Mouse (Mus musculus): ENCODE data around the gene Olfr1442. TPM values are rescaled to one million over a fixed set of nuclear protein-coding genes. Genes with fewer than 3 reads are reported as not detected.
"Not testable (repeated sequence)": the region's sequence is repeated elsewhere in the genome, so short reads cannot be mapped to it uniquely, and the experiment has no call there.

Gene Olfr1442
- not detected in 2 replicates for polyA plus RNA-seq (2014; fragmentation: Nextera tagmentation; extraction: Ambion mirVana)

DNA sequence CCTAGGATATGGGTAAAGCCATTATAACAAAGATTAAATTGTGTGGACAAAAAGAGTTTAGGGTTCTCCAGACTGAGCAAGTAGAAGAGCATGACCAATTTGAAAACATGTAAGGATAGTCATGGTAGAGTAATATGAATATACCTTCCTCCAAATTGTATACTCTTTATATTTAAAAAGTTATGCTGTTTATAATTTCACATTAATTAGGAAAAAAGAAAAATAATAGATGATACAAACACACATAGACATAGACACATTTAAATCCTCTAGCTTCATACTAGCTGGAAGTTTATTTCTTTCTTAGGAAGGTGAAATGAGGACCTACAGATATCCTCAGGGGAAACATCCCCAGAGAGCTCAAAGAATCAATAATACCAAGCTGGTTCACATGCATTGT, at the start of gene Olfr1442:
Gene Olfr1442 (plus strand): TSS at position 301 of the 400 bp plus-strand sequence.
- DNase-seq (ENCODE audit: low spot score) = no peak
- Histone ChIP-seq H3K27ac (ENCODE audit: low read depth, low read length) (no peak within 1 kb of the TSS), H3K4me3 (ENCODE audit: low read depth, low read length) (no peak within 1 kb of the TSS), H3K9ac (ENCODE audit: low read length) (no peak within 1 kb of the TSS), H3K27me3 (replicated peaks; ENCODE audit: control insufficient read depth, insufficient read depth, low read length) (no peaks in the 10 kb centered on the region), H3K4me2 (ENCODE audit: low read length) (no peak within 1 kb of the TSS), H3K4me1 (ENCODE audit: control insufficient read depth, insufficient read depth, low read length) (no peaks in the 10 kb centered on the region), H3K36me3 (ENCODE audit: control insufficient read depth, insufficient read depth, low read length) (no peaks in the 10 kb centered on the region), H3K9me3 (replicated peaks; ENCODE audit: control insufficient read depth, low read length) (no peaks in the 10 kb centered on the region)
- no peak for ATAC-seq

DNA sequence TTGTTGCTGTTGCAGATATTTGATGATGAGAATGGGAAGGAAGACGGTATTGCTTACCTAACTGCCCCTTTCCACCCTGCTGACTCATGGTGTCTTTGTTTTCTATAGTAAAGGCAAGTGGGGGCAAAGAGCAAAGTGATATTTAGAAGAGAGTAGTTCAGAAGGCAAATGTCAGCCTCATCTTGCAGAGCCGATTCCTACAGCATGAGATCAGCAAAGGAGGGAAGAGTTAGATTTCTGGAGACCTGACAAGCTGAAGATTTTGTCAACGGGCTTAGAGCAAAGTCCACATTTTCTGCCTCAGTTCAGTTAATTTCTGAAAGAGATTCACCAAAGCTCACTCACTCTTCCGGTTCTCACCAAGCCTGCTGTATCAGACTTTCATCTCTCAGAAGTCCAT, 37.1 kb upstream of the Olfr1442 start, which contains the start of gene Glyat:
Gene Glyat (plus strand): TSS at position 133 of the 400 bp plus-strand sequence.
- Histone ChIP-seq H3K4me2 (ENCODE audit: low read length) (no peak within 1 kb of the TSS), H3K9ac (ENCODE audit: low read length) (no peak within 1 kb of the TSS), H3K4me3 (ENCODE audit: low read depth, low read length) (no peak within 1 kb of the TSS), H3K27me3 (replicated peaks; ENCODE audit: control insufficient read depth, insufficient read depth, low read length) (no peaks in the 10 kb centered on the region), H3K4me1 (ENCODE audit: control insufficient read depth, insufficient read depth, low read length) (no peaks in the 10 kb centered on the region), H3K36me3 (ENCODE audit: control insufficient read depth, insufficient read depth, low read length) (no peaks in the 10 kb centered on the region), H3K27ac (ENCODE audit: low read depth, low read length) (no peak within 1 kb of the TSS), H3K9me3 (replicated peaks; ENCODE audit: control insufficient read depth, low read length) (no peaks in the 10 kb centered on the region)
- DNase-seq (ENCODE audit: low spot score) (no peak), ATAC-seq (no peak)
- WGBS = 81% methylated on average over 4 of the region's 4 CpGs

DNA sequence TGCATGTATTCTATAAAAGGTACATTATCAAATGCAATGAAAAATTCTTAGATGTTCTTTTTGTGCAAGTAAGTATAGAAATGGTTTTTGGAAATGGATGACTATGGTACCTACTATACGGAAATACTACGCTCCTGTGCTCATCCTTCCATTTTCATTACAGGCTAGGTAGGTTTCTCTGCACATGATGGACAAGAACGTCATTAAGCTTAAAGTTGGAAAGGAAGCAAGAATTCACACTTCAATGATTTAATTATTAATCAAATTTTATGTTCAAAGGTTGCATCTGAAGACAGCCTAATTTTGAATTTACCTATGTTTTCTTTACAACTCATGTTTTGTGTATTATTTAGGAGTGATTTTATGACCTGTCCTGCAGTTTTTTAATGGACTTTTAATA, 36.0 kb upstream of the Olfr1442 start:
- DNase-seq (ENCODE audit: low spot score) = no peak
- WGBS = 88% methylated on average over 3 of the region's 3 CpGs
- no peak overlapping the region for H3K27ac ChIP-seq (ENCODE audit: low read depth, low read length)
- no peaks in the 10 kb centered on the region for H3K27me3 ChIP-seq (replicated peaks; ENCODE audit: control insufficient read depth, insufficient read depth, low read length)
- H3K9me3 ChIP-seq (replicated peaks; ENCODE audit: control insufficient read depth, low read length) = no peaks in the 10 kb centered on the region
- H3K4me1 ChIP-seq (ENCODE audit: control insufficient read depth, insufficient read depth, low read length) = no peaks in the 10 kb centered on the region
- H3K4me3 ChIP-seq (ENCODE audit: low read depth, low read length) = no peak overlapping the region
- no peak for ATAC-seq
- no peak overlapping the region for H3K4me2 ChIP-seq (ENCODE audit: low read length)
- no peaks in the 10 kb centered on the region for H3K36me3 ChIP-seq (ENCODE audit: control insufficient read depth, insufficient read depth, low read length)
- no peak overlapping the region for H3K9ac ChIP-seq (ENCODE audit: low read length)

DNA sequence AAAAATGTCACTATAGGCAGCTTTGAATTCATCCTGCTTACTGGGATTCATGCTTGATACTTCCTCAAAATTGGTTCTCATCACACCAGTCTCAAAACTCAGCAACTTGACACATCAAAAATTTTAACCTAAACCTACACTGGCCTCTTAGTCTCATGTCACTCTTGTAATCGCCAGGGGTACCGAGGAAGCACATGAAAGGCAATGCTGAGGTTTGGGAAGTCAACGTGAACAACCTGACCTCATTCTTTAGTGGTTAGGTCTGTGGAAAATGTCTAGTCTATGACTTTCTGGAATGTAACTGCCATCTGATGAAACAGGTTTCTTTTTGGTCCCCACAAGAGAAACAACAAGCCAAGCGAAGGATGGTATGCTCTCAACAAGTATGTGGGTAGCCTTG, 35.3 kb upstream of the Olfr1442 start:
- Histone ChIP-seq H3K27me3 (replicated peaks; ENCODE audit: control insufficient read depth, insufficient read depth, low read length) (no peaks in the 10 kb centered on the region), H3K4me1 (ENCODE audit: control insufficient read depth, insufficient read depth, low read length) (no peaks in the 10 kb centered on the region), H3K4me2 (ENCODE audit: low read length) (no peak overlapping the region), H3K27ac (ENCODE audit: low read depth, low read length) (no peak overlapping the region), H3K9me3 (replicated peaks; ENCODE audit: control insufficient read depth, low read length) (no peaks in the 10 kb centered on the region), H3K36me3 (ENCODE audit: control insufficient read depth, insufficient read depth, low read length) (no peaks in the 10 kb centered on the region), H3K9ac (ENCODE audit: low read length) (no peak overlapping the region), H3K4me3 (ENCODE audit: low read depth, low read length) (no peak overlapping the region)
- ATAC-seq (no peak), DNase-seq (ENCODE audit: low spot score) (no peak)
- WGBS = 88% methylated on average over 4 of the region's 4 CpGs

DNA sequence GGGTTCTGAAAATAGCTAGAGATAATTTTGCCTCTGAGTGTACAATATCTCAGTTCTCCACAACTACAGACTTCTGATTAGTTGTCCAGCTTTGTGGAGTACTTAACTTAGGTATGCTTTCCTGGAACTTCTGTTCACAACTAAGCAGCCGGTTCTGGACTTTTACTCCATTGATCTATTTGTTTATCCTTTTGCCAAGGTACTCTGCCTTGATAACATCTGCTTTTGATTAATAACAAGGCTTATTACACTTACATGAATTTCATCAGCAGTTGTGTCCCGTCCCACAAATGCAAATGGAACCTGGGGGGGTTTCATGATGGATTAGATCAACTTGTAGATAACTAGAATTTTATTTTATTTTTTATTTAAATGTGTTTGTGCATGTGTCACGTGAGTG, 33.4 kb upstream of the Olfr1442 start:
- Histone ChIP-seq H3K27me3 (replicated peaks; ENCODE audit: control insufficient read depth, insufficient read depth, low read length) (no peaks in the 10 kb centered on the region), H3K9me3 (replicated peaks; ENCODE audit: control insufficient read depth, low read length) (no peaks in the 10 kb centered on the region), H3K27ac (ENCODE audit: low read depth, low read length) (no peak overlapping the region), H3K36me3 (ENCODE audit: control insufficient read depth, insufficient read depth, low read length) (no peaks in the 10 kb centered on the region), H3K4me1 (ENCODE audit: control insufficient read depth, insufficient read depth, low read length) (no peaks in the 10 kb centered on the region), H3K4me2 (ENCODE audit: low read length) (no peak overlapping the region), H3K9ac (ENCODE audit: low read length) (no peak overlapping the region), H3K4me3 (ENCODE audit: low read depth, low read length) (no peak overlapping the region)
- ATAC-seq = no peak
- 73% methylated on average over 3 of the region's 3 CpGs for WGBS
- DNase-seq (ENCODE audit: low spot score) = no peak

GRCm38 (mm10) chr19:12638049-12638448, 32.2 kb upstream of the Olfr1442 start:
- no peaks in the 10 kb centered on the region for H3K4me1 ChIP-seq (ENCODE audit: control insufficient read depth, insufficient read depth, low read length)
- H3K4me2 ChIP-seq (ENCODE audit: low read length) = no peak overlapping the region
- no peak overlapping the region for H3K9ac ChIP-seq (ENCODE audit: low read length)
- H3K36me3 ChIP-seq (ENCODE audit: control insufficient read depth, insufficient read depth, low read length) = no peaks in the 10 kb centered on the region
- no peak for DNase-seq (ENCODE audit: low spot score)
- WGBS = 88% methylated on average over 1 of the region's 1 CpGs
- ATAC-seq = no peak
- H3K27me3 ChIP-seq (replicated peaks; ENCODE audit: control insufficient read depth, insufficient read depth, low read length) = no peaks in the 10 kb centered on the region
- no peak overlapping the region for H3K4me3 ChIP-seq (ENCODE audit: low read depth, low read length)
- no peak overlapping the region for H3K27ac ChIP-seq (ENCODE audit: low read depth, low read length)
- no peaks in the 10 kb centered on the region for H3K9me3 ChIP-seq (replicated peaks; ENCODE audit: control insufficient read depth, low read length)

DNA sequence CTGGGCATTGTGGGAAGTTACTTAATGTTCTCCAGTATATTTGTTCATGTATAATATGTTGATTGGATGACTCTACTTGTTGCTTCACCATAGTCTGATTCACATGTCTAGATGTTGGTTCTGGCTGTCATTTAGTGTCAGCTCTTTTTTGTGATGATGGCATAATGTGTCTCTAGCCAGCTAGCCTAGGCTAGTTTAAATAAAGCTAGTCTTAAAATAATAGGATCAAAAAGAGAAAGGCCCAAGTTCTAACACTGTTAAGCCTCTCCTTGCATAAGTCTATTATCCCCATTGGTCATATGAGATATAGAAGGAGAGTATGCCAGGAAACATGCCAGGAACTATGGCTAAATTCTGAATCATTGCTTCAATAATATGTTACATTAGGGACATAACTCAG, 20.7 kb upstream of the Olfr1442 start:
- DNase-seq (ENCODE audit: low spot score) (no peak), ATAC-seq (no peak)
- Histone ChIP-seq H3K27me3 (replicated peaks; ENCODE audit: control insufficient read depth, insufficient read depth, low read length) (no peaks in the 10 kb centered on the region), H3K27ac (ENCODE audit: low read depth, low read length) (no peak overlapping the region), H3K36me3 (ENCODE audit: control insufficient read depth, insufficient read depth, low read length) (no peaks in the 10 kb centered on the region), H3K4me2 (ENCODE audit: low read length) (no peak overlapping the region), H3K9ac (ENCODE audit: low read length) (no peak overlapping the region), H3K4me3 (ENCODE audit: low read depth, low read length) (no peak overlapping the region), H3K4me1 (ENCODE audit: control insufficient read depth, insufficient read depth, low read length) (no peaks in the 10 kb centered on the region), H3K9me3 (replicated peaks; ENCODE audit: control insufficient read depth, low read length) (no peaks in the 10 kb centered on the region)

GRCm38 (mm10) chr19:12666156-12666555, 4.1 kb upstream of the Olfr1442 start:
- no peak for DNase-seq (ENCODE audit: low spot score)
- H3K4me3 ChIP-seq (ENCODE audit: low read depth, low read length) = no peak overlapping the region
- 78% methylated on average over 1 of the region's 1 CpGs for WGBS
- H3K36me3 ChIP-seq (ENCODE audit: control insufficient read depth, insufficient read depth, low read length) = no peaks in the 10 kb centered on the region
- H3K9me3 ChIP-seq (replicated peaks; ENCODE audit: control insufficient read depth, low read length) = no peaks in the 10 kb centered on the region
- H3K27ac ChIP-seq (ENCODE audit: low read depth, low read length) = no peak overlapping the region
- no peak overlapping the region for H3K4me2 ChIP-seq (ENCODE audit: low read length)
- H3K27me3 ChIP-seq (replicated peaks; ENCODE audit: control insufficient read depth, insufficient read depth, low read length) = no peaks in the 10 kb centered on the region
- no peaks in the 10 kb centered on the region for H3K4me1 ChIP-seq (ENCODE audit: control insufficient read depth, insufficient read depth, low read length)
- ATAC-seq = no peak
- H3K9ac ChIP-seq (ENCODE audit: low read length) = no peak overlapping the region

DNA sequence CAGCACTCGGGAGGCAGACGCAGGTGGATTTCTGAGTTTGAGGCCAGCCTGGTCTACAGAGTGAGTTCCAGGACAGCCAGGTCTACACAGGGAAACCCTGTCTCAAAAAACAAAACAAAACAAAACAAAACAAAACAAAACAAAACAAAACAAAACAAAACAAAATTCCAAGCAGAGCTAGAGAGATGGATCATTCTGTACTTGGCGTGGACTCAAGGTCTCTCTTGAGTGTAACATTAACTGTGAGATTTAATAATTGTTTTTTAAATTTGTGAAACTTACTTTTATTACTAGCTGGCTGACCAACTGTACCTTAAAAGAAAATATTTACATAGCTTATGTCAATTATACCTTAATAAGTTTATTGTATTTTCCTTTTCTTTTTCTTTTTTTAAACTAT, 1.6 kb upstream of the Olfr1442 start:
- H3K9ac ChIP-seq (ENCODE audit: low read length); DNase-seq (ENCODE audit: low spot score); H3K9me3 ChIP-seq (replicated peaks; ENCODE audit: control insufficient read depth, low read length); H3K4me2 ChIP-seq (ENCODE audit: low read length); H3K4me1 ChIP-seq (ENCODE audit: control insufficient read depth, insufficient read depth, low read length); H3K36me3 ChIP-seq (ENCODE audit: control insufficient read depth, insufficient read depth, low read length); ATAC-seq; H3K4me3 ChIP-seq (ENCODE audit: low read depth, low read length); H3K27me3 ChIP-seq (replicated peaks; ENCODE audit: control insufficient read depth, insufficient read depth, low read length); H3K27ac ChIP-seq (ENCODE audit: low read depth, low read length): not testable (repeated sequence)
- WGBS = 98% methylated on average over 3 of the region's 3 CpGs
